Mouse (Mus musculus) right cerebral cortex, postnatal 25 days (tissue): ENCODE results near the gene Srebf1.

Experiments
- DNase-seq: peaks from one replicate; pipeline ENCODE4 v3.0.0; 2022

Gene Srebf1

GRCm38 (mm10) chr11:60176182-60176974 lies 46.0 kb downstream of the Srebf1 start:
- peak; percentile 74 for DNase-seq

DNA sequence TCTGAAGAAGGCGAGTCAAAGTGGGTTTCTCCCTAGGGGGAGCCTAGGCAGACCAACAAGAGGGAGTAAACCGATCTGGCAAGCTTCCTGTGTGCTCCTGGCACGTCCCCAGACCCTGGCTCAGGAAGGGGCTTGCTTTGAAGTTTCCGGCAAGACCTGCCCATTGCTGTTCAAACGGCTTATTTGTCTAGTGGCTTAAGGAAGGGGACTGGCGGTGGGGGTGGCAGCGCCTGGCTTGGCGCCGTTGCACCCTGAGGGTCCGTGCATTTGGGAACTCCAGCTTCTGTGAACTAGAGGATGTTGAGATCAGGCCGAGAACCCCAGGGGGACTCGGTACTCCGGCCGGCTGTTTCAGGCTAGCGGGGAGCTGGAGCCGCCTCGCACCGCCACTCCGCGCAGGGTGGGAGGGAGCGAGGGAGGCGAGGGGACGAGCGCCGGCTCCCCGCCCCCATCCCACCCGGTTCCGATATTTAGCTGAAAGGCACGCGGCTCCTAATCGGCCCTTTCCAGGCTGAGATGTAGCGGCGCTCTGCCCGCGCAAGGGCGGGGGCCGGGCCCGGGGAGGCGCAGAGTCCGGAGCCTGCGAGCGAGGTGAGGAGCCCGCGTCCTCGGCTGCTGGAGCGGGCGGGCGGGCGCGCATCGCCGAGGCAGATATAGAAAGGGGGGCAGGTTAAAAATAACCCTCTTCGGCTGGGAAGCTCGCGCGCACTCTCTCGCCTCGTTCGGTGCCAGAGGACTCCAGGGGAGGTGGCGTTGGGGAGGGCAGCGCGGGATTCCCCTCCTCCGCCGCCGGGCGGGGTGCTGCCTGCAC lies 46.8 kb downstream of the Srebf1 start:
- peak; percentile 84 for DNase-seq

DNA sequence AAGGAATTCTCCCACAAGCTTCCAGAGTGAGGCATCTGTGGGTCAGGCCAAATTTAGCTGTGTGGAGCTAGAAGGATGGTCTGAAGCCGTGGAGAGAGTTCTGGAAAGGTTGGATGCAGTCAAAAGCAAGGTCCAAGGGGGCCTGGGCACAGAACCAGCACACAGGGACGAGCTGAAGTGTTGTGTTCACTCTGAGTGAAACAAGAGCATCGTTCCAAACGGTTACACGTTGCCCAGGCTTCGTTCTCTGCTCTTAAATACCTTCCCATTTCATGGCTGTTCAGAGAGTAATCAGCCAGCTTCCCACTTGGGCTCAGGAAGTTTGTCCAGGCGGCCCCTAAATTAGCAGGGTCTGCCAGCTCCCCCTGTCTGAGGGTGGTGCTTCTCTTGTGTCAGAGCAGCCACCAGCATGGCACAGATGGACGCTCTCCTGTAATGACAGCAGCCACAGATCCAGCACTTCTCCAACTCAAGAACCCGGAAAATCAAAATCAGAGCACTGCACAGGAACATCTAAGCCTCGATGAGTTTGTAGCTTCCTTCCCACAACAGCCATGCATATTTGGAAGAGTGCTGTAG lies 48.7 kb downstream of the Srebf1 start:
- no peak for DNase-seq

DNA sequence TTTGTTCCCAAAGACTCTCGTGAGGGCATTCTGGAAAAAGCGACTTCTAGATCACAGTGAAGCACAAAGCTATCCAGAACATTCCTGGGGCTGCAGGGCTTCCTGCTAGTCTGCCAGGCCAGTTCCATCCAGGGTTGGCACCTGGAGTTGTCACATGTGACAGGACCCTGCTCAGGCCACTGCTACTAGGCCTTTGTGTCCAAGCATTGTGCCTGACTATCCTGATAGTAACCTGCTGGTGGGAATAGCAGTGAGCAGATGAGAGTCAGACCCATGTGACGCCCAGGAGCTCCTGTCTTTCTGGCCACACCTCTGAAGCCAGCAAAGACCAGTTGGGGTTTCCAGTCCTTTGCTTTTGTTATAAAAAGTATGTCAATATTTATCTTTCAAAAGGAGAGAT lies 50.3 kb downstream of the Srebf1 start:
- no peak for DNase-seq

GRCm38 (mm10) chr11:60168780-60169179 lies 53.6 kb downstream of the Srebf1 start:
- DNase-seq, result no peak

- DNase-seq, result no peak
Measured at GRCm38 (mm10) chr11:60165076-60165475, 57.3 kb downstream of the Srebf1 start.

- DNase-seq, result no peak
Measured at GRCm38 (mm10) chr11:60164450-60164849, 57.9 kb downstream of the Srebf1 start.

- DNase-seq, result no peak
Measured at GRCm38 (mm10) chr11:60163362-60163761, 59.0 kb downstream of the Srebf1 start.

GRCm38 (mm10) chr11:60162547-60162946 lies 59.8 kb downstream of the Srebf1 start:
- DNase-seq, result no peak

DNA sequence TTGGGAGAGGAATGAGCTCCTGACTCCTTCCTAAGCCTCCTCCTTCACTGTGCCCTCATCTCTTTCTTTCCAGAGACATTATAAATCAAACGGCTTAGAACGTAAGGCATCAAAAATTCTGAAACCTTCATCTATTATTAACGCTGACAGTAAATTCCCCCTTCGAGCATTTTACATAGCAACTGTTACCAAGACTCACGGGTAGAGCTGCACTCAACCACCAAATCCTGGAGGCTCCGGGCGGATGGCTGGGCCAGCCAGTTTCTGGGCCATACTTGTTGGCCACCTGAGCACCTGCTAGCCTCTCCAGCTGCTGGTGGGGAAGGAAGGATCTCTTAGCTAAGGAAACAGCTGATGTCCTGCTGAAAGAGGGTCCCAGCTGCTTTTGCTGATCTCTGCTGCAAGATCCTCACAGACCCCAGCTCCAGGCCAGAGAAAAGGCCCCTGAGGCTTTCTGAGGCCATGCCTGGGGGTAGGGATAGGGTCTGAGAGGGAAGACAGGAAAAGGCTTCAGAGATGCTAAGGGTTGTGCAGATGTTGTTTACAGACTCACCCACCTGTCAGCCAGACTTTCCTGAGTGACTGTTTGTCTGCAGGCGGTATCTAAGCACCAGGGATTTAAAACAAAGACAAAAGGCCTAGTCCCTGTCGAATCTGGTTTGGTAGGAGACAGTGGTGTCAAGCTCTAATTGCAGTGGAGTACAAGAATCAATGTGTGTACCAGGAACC lies 61.1 kb downstream of the Srebf1 start:
- DNase-seq, result no peak

DNA sequence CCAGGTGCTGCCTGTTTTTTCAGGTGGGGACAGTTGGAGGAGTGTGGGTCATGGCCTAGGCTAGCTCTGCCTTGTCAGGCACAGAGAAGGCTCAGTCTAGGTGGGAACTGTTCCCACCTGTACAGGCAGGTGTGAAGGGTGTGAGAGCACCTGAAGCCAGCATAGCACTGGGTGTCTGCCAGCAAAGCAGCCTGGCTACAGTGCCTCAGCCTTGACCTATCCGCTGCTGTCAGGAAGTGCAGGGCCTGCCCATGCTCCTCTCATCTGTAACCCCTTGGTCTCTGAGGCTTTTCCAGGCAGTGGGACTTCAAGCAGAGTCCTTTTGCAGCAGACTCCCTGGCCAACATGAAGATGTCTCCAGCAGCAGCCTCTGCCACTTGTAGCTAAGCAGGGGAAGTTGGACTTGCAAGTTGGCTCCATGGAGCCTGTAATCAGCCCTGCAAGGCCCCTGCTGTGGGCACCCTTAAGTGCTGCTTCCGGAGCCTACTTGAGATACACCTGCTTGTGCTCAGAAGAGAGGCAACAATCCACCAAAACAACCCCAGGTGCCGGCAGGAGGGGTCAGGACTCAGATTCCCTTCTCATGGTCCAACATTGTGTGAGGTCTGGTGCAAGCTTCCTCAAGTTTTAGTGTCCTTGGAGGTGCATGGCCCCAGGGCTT lies 61.8 kb downstream of the Srebf1 start:
- no peak for DNase-seq

GRCm38 (mm10) chr11:60159955-60160354 lies 62.4 kb downstream of the Srebf1 start:
- DNase-seq, result no peak

DNA sequence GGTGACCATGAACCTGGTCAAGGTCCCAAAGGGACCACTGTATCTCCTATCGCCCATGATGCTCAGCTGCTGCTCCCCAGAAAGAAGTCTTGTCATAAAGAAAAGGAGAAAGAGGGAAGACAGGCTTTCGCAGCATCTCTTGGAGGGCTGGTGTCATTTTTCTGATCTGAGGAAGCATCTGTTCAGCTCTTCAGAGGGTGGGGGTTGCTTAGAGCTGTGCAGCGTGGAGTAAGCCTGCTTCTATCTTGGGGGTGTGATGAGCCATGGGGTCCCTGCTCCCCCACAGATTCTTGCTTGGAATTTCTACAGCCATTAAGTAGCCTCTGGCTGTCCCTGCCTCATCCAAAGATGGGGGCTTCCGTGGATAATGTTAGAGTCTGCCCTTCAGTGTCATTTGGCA lies 64.1 kb downstream of the Srebf1 start:
- DNase-seq, result no peak

GRCm38 (mm10) chr11:60155690-60156089 lies 66.7 kb downstream of the Srebf1 start:
- DNase-seq, result no peak

- DNase-seq, result no peak
Measured at GRCm38 (mm10) chr11:60153936-60154335, 68.4 kb downstream of the Srebf1 start.

DNA sequence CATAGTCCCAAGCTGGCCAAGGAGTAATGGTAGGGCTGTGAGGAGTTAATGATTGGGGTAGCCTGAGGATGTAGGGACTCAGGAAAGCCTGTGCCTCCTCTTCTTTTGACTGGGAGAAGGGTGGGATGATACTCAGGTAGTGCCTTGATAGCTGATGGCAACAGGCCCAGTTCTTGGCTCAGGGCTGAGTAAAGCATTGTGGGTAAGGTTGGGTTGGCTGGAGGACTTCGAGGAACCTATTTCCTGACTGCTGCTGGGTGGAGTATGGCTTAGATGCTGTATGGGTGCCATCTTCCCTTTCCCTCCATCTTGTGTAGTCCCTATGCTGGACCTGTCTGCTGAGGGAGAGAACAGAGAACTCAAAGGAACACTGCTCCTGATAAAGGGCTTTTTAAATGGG lies 70.0 kb downstream of the Srebf1 start:
- DNase-seq, result no peak

DNA sequence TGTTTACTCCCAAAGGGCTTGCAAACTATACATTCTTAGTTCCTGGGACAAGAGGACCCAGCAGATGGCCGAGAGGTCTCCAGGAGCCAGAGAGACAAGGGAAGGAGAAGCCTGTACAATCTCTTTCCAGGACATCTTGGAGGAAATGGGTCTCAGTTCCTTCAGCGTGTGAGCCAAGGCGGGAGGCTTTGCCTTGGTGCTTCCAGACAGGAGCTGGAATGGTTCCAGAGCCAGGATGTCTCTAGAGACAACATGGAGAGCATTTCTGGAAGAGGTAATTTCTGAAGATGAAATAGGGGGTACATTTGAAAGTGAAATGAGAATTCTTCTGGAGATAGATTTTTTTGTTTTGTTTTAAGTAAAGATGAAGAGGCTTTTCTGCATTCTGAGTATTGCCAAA lies 71.7 kb downstream of the Srebf1 start:
- no peak for DNase-seq
